In genomic region chr2:27578552-27578951, GRCm38 (mm10) we compare ENCODE assay signal across 16 mouse cellular contexts.
"Had no signal": no experiment of that assay in that cellular context is flagged by ENCODE, and none has a peak within 500 bp of the region (broad histone marks: within the 10 kb centered on the region; RNA-seq: fewer than 3 reads in every experiment).

No protein-coding gene starts in this region.

- H3K9ac ChIP-seq: neural tube, embryonic 13.5 days; neural tube, embryonic 15.5 days; stomach, embryonic 15.5 days had no signal

- H3K9me3 ChIP-seq: neural tube, embryonic 13.5 days; neural tube, embryonic 15.5 days; stomach, embryonic 15.5 days had no signal

- DNase-seq: retina, postnatal 1 day; right cerebral cortex, adult 18-20 months; right cerebral cortex, postnatal 14 days; right cerebral cortex, postnatal 25 days; right cerebral cortex, postnatal 4 days; spleen, adult 18-20 months; thymus, adult 18-20 months; thymus, adult 2 months; thymus, postnatal 14 days; thymus, postnatal 25 days; thymus, postnatal 36 days; thymus, postnatal 4 days had no signal

- H3K4me2 ChIP-seq: neural tube, embryonic 13.5 days; neural tube, embryonic 15.5 days; stomach, embryonic 15.5 days had no signal

- H3K27me3 ChIP-seq: stomach, embryonic 15.5 days had no signal

- H3K27ac ChIP-seq: neural tube, embryonic 13.5 days; neural tube, embryonic 15.5 days; stomach, embryonic 15.5 days; stomach, postnatal 0 days had no signal

- H3K4me3 ChIP-seq: neural tube, embryonic 13.5 days; neural tube, embryonic 15.5 days; stomach, embryonic 15.5 days had no signal

- H3K36me3 ChIP-seq: neural tube, embryonic 13.5 days; neural tube, embryonic 15.5 days; stomach, embryonic 15.5 days had no signal
